Mouse (Mus musculus) lung, embryonic 16.5 days (tissue): ENCODE data around the gene Magi1. TPM values are rescaled to one million over a fixed set of nuclear protein-coding genes. Genes with fewer than 3 reads are reported as not detected.

Source experiments
- ATAC-seq: fragments of 200-750 bp; cut with Nextera tagmentation; 2 replicates; pipeline ENCODE4 v1.8.0; 2017; ENCODE audit warnings: low read depth, mild to moderate bottlenecking, moderate library complexity
- H3K27ac ChIP-seq: fragments of 300-500 bp; sonication (generic); 2 replicates; pipeline ENCODE4 v1.5.1; 2014; ENCODE audit warnings: mild to moderate bottlenecking, control low read depth, low read length
- H3K27me3 ChIP-seq: fragments of 300-500 bp; sonication (generic); 2 replicates; pipeline ENCODE4 v1.6.1; 2014; ENCODE audit warnings: low read depth, low read length, mixed read lengths; ENCODE audit not compliant: control insufficient read depth, insufficient read depth
- H3K36me3 ChIP-seq: fragments of 300-500 bp; sonication (generic); 2 replicates; pipeline ENCODE4 v1.6.1; 2014; ENCODE audit warnings: low read length; ENCODE audit not compliant: control insufficient read depth, insufficient read depth
- H3K4me1 ChIP-seq: fragments of 300-500 bp; sonication (generic); replicated peaks from 2 replicates; pipeline ENCODE4 v1.6.1; 2014; ENCODE audit warnings: low read length, mixed read lengths; ENCODE audit not compliant: control insufficient read depth, insufficient read depth
- H3K4me2 ChIP-seq: fragments of 300-500 bp; sonication (generic); 2 replicates; pipeline ENCODE4 v1.6.1; 2014; ENCODE audit warnings: low read depth, low read length, control low read depth
- H3K4me3 ChIP-seq: fragments of 300-500 bp; sonication (generic); 2 replicates; pipeline ENCODE4 v1.5.1; 2014; ENCODE audit warnings: mild to moderate bottlenecking, low read length, control low read depth
- H3K9ac ChIP-seq: fragments of 300-500 bp; sonication (generic); 2 replicates; pipeline ENCODE4 v1.6.1; 2014; ENCODE audit warnings: low read length, control low read depth
- H3K9me3 ChIP-seq: fragments of 300-500 bp; sonication (generic); 2 replicates; pipeline ENCODE4 v1.6.1; 2016; ENCODE audit warnings: low read length; ENCODE audit not compliant: control insufficient read depth
- WGBS: fragments of 180-500 bp; shearing (Covaris S2); extraction: QIAGEN DNeasy Blood & Tissue Kit; methylation state at CpG from one replicate; pipeline ENCODE4 v1.1.7; 2014; 5-methylcytosine and 5-hydroxymethylcytosine counted together
- polyA plus RNA-seq: library from polyadenylated mRNA; unstranded; fragments of >200 nt; fragmentation: Nextera tagmentation; extraction: Ambion mirVana; gene quantifications from 2 replicates; pipeline ENCODE4 v1.2.1, GENCODE M21; 2015

The Magi1 gene
- polyA plus RNA-seq, 1 experiment from 2014 or later = 9.4 TPM

DNA sequence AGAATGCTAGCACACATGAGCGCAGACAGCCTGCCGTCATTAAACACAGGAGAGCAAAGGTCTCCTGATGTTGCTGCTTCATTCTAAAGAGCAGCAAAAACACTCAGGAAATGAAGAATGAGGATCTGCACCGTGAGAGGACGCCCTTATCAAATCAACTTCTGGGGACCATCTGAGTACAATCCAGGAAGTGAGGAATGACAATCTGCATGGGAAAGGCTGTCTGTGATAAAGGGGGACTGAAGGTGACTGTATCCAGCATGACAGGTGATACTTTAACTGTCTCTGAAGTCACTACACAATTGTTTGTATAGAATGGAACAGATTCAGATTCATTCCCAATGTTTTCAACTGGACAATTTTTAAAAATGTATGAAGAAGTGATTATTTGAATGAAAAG is 456.8 kb downstream of the Magi1 start:
- Histone ChIP-seq H3K4me3 (no peak overlapping the region), H3K27me3 (no peaks in the 10 kb centered on the region), H3K9ac (no peak overlapping the region), H3K4me2 (no peak overlapping the region), H3K9me3 (no peaks in the 10 kb centered on the region), H3K36me3 (no peaks in the 10 kb centered on the region), H3K27ac (no peak overlapping the region), H3K4me1 (no peaks in the 10 kb centered on the region)
- 31% methylated on average over 4 of the region's 4 CpGs for WGBS
- ATAC-seq = no peak

DNA sequence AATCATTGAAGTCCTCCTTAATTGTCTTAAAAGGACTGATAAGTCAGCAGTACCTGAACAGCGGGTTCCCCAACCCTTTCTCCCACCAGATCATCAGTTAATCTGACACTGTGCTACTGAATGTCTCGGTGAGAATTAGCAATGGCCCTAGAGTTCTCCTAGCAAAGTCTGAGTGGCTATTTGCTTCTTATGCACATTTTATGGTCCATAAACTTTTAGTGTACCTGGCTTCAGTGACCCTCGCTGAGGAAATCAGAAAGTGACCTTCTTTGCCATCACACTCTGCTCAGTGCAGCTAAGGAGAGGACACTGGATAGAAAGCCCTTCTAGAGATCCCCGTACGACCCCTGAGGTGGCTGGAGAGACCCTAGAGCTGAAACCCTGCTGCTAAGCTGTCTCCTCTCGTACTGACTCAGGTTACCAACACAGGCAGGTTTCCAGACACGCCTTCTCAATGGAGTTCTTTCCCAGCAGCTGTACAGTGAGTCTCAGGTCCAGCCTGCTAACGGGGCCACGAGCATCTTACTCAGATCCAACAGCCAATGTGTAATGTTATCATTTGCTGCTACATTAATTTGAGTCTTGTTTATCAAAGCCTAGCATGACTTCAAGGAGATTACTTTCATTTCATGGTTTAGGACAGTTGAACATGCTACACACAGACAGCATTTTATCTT is 461.4 kb downstream of the Magi1 start:
- H3K9ac ChIP-seq = no peak overlapping the region
- H3K4me3 ChIP-seq = no peak overlapping the region
- no peaks in the 10 kb centered on the region for H3K36me3 ChIP-seq
- WGBS = 73% methylated on average over 9 of the region's 9 CpGs
- no peaks in the 10 kb centered on the region for H3K4me1 ChIP-seq
- H3K9me3 ChIP-seq = no peaks in the 10 kb centered on the region
- no peak overlapping the region for H3K27ac ChIP-seq
- no peak overlapping the region for H3K4me2 ChIP-seq
- no peak for ATAC-seq
- H3K27me3 ChIP-seq = no peaks in the 10 kb centered on the region

DNA sequence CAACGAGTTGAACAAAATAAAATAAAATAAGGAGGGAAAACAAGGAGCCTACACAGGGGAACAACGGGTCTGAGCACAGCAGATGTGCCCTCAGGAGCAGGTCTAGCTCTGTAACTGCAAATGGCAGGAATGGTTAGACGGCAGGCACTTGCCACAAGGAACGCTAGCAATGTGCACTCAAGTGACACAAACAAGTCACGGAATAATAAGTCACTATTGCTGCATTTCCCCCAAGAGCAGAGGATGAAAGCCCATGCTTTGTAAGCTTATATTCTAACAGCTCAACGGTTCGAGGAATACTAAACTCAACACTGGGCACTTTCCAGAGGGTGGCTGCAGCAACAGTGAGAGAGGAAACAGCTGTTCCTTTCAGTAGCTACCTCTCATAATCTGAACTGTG is 462.2 kb downstream of the Magi1 start:
- Histone ChIP-seq H3K9ac (no peak overlapping the region), H3K9me3 (no peaks in the 10 kb centered on the region), H3K36me3 (no peaks in the 10 kb centered on the region), H3K4me2 (no peak overlapping the region), H3K27me3 (no peaks in the 10 kb centered on the region), H3K4me1 (no peaks in the 10 kb centered on the region), H3K27ac (no peak overlapping the region), H3K4me3 (no peak overlapping the region)
- ATAC-seq = no peak
- 65% methylated on average over 7 of the region's 7 CpGs for WGBS

DNA sequence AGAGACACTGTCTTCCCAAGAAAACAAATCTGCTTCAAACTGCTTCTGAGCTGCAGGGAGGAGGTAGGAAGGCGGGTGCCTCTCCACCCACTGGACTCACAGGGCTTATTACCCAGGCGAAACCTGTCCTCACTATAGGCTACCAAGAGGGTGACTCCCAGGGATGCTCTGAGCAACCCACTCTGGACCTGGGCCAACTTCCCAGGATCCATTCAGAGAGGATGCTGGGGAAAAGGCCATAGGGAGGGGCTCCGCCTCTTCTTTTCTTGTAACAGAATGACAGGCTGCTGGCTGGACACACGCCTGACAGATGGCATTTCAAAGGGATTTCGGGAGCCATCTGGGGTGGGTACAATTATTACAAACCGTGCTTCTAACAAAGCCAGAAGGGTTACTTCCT is 463.8 kb downstream of the Magi1 start:
- Histone ChIP-seq H3K27ac (no peak overlapping the region), H3K9ac (no peak overlapping the region), H3K4me1 (no peaks in the 10 kb centered on the region), H3K4me2 (no peak overlapping the region), H3K36me3 (no peaks in the 10 kb centered on the region), H3K27me3 (no peaks in the 10 kb centered on the region), H3K4me3 (no peak overlapping the region), H3K9me3 (no peaks in the 10 kb centered on the region)
- WGBS = 54% methylated on average over 6 of the region's 6 CpGs
- ATAC-seq = no peak

DNA sequence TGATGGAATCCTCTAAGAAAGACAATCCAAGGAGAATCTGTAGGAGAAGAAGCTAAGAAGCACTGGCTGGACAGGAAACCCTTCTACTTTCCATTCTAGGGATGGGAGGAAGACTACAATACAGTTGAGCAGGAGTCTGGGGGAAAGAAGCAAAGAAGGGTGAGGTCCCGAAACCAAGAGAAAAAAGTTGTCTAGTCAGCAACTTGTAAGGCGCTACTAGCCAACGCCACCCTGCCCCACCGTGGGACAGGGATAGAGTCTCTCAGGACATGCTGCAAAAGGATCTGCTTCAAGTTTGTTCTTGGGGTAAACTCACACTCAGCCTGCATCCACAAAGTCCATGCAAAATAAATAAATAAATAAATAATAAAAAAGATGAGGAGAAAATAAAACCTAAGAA is 464.4 kb downstream of the Magi1 start:
- H3K27me3 ChIP-seq = no peaks in the 10 kb centered on the region
- H3K27ac ChIP-seq = no peak overlapping the region
- H3K36me3 ChIP-seq = no peaks in the 10 kb centered on the region
- no peak overlapping the region for H3K4me2 ChIP-seq
- no peak overlapping the region for H3K9ac ChIP-seq
- ATAC-seq = no peak
- no peaks in the 10 kb centered on the region for H3K4me1 ChIP-seq
- no peaks in the 10 kb centered on the region for H3K9me3 ChIP-seq
- whole genome bisulfite sequencing = 92% methylated on average over 4 of the region's 4 CpGs
- H3K4me3 ChIP-seq = no peak overlapping the region

DNA sequence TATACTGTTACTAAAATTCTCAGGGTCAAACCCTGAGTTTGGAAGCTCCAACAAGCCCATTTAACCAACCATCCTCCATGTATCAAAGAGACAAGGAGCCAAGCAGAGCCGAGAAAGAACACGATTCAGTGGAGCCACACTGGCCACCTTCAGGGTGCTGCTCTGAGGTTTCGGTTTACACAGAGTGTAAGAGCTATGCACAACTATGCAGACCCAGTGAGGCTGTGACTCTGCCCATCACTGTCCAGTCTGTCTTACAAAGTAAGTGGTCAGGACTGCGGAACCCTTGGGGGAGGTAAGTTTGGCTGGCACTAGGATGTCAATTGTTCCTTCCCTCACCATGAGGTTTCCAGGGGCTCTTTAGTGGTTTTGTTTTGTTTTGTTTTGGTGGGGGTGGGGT is 465.2 kb downstream of the Magi1 start:
- H3K27me3 ChIP-seq = no peaks in the 10 kb centered on the region
- H3K9ac ChIP-seq = no peak overlapping the region
- H3K36me3 ChIP-seq = no peaks in the 10 kb centered on the region
- 63% methylated on average over 4 of the region's 4 CpGs for WGBS
- no peaks in the 10 kb centered on the region for H3K9me3 ChIP-seq
- no peaks in the 10 kb centered on the region for H3K4me1 ChIP-seq
- H3K4me2 ChIP-seq = no peak overlapping the region
- no peak overlapping the region for H3K27ac ChIP-seq
- no peak for ATAC-seq
- no peak overlapping the region for H3K4me3 ChIP-seq

DNA sequence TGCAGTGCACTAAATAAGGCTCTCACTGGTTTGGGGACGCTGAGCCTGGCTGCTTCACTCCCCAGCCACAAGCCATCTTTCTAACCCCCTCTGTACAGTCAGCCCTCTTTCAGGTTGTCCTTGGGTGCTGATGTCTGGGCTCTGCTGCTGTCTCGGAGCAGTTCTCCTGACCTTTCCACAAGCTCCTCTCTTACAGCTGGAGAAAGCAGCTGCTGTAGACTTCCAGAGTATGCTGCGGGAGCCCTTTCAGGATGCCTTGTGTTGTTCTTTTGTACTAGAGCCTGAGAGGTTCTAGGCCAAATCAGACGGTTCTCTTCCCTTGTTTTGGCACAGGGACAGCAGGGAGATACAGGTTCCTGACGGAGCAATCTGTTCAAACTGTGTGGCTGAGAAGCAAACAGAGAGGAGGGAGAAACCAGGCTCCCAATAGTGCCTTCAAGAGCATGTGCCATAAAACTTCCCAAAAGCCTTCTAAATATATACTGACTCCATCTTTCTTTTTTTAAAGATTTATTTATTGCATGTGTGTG is 478.2 kb downstream of the Magi1 start:
- H3K36me3 ChIP-seq = no peaks in the 10 kb centered on the region
- H3K4me2 ChIP-seq = no peak overlapping the region
- no peak overlapping the region for H3K27ac ChIP-seq
- WGBS = 75% methylated on average over 5 of the region's 5 CpGs
- peaks cover 5% of the 10 kb centered on the region; the same call in 1 of the 2 replicates for H3K4me1 ChIP-seq
- no peak for ATAC-seq
- H3K9me3 ChIP-seq = no peaks in the 10 kb centered on the region
- no peak overlapping the region for H3K4me3 ChIP-seq
- no peak overlapping the region for H3K9ac ChIP-seq
- H3K27me3 ChIP-seq = no peaks in the 10 kb centered on the region

DNA sequence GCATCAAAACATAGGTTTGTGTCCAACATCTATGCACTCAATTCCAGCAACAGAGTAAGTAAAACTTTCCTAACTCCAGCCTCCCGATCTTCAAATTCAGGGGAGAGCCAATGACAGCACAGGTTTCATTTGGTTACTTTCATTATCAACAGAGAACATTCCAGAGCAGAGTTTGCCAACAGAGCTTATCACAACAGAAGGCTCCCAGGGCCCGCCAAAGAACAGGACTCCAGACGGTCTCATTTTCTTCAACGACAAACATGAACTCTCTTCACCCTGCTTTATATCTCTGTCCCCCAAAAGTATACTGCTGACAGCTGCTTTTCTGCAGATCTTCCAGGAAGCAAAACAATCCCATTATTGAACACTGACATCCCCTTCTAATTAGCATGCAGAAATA is 481.3 kb downstream of the Magi1 start:
- H3K4me2 ChIP-seq = no peak overlapping the region
- H3K27ac ChIP-seq = no peak overlapping the region
- peaks cover 12% of the 10 kb centered on the region; the same call in 1 of the 2 replicates for H3K4me1 ChIP-seq
- H3K9ac ChIP-seq = no peak overlapping the region
- H3K9me3 ChIP-seq = no peaks in the 10 kb centered on the region
- H3K27me3 ChIP-seq = no peaks in the 10 kb centered on the region
- H3K36me3 ChIP-seq = no peaks in the 10 kb centered on the region
- 24% methylated on average over 4 of the region's 4 CpGs for WGBS
- no peak for ATAC-seq
- no peak overlapping the region for H3K4me3 ChIP-seq

DNA sequence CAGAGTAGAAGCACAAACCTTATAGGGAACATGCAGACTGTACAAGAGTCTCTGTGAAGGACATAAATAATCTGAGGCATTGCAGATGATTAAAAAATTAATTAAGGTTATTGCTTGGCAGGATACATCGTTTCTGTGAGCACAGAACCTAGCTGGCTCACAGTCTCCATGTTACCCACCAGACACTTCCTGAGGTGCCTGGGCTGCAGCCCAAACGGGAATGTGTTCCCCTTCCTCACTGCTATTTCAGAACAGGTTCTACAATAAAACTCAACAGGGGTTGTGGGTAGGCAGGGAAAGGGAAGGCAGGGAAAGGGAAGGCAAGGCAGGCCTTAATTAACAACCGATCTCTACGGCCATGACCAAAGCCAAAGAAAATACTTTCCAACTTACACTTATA is 483.3 kb downstream of the Magi1 start:
- H3K4me1 ChIP-seq = peaks cover 12% of the 10 kb centered on the region; the same call in 1 of the 2 replicates
- no peaks in the 10 kb centered on the region for H3K9me3 ChIP-seq
- H3K4me2 ChIP-seq = no peak overlapping the region
- 65% methylated on average over 4 of the region's 4 CpGs for WGBS
- H3K9ac ChIP-seq = no peak overlapping the region
- no peaks in the 10 kb centered on the region for H3K36me3 ChIP-seq
- H3K4me3 ChIP-seq = no peak overlapping the region
- no peaks in the 10 kb centered on the region for H3K27me3 ChIP-seq
- no peak overlapping the region for H3K27ac ChIP-seq
- ATAC-seq = no peak
